Mouse (Mus musculus) ZHBTc4 (cell line): ENCODE data around the gene Sccpdh.
"Not testable (repeated sequence)": the region's sequence is repeated elsewhere in the genome, so short reads cannot be mapped to it uniquely, and the experiment has no call there.

Experiments used
- DNase-seq: peaks from one replicate; pipeline ENCODE4 v3.0.0-alpha.2; 2011; ENCODE audit warnings: low read depth, low spot score

Sccpdh gene

DNA sequence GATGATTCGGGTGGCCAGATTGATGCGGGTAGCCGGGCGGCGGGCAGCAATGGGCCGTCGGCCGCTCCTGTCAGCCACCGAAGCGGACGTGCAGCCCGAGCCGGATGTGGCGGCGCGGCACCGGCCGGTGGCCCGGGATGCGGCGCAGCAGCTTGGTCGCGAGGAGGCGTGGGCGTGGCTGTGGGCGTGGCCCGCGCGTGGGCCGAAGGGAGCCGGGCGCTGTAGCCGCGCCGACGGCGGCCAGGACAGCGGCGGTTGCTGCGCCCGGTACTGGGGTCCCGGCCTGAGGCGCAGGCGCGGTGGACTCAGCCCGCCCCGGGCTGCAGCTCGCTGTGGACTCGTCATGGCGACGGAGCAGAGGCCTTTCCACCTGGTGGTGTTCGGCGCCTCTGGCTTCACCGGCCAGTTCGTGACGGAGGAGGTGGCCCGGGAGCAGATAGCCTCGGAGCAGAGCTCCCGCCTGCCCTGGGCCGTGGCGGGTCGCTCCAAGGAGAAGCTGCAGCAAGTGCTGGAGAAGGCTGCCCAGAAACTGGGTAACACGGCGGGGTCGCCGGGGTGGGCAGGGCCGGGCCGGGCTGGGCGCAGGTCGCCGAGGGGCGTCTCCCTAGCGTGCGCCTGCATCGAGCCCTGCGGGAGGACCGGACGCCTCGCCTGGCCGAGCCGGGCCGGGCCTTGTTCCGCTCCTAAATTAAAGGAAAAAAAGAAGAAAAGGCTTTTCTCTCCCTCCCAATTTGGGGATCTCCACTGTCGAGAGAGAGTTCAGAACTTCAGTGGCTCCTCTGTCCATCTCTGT is at the start of gene Sccpdh:
Gene Sccpdh (plus strand): TSS at position 198 of the 793 bp plus-strand sequence.
- DNase-seq = peak; percentile 80

DNA sequence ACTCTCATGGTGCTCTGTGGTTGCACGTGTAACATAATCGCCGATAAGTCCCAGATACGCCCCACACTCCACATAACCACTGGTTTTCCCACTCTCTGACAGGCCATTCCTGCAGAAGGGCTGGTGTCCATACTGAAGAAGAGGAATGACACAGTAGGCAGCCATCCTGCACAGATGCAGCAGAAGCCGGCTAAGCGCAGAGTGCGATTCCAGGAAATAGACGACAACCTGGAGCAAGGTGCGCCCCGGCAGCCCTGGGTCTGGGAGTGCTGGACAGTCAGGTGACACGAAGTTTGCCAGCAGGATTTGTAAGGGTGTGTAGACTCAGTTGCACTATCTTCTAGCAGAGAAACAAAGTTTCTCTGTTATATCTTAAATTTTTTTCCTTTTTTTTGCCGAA is 45.3 kb upstream of the Sccpdh start:
- no peak for DNase-seq

DNA sequence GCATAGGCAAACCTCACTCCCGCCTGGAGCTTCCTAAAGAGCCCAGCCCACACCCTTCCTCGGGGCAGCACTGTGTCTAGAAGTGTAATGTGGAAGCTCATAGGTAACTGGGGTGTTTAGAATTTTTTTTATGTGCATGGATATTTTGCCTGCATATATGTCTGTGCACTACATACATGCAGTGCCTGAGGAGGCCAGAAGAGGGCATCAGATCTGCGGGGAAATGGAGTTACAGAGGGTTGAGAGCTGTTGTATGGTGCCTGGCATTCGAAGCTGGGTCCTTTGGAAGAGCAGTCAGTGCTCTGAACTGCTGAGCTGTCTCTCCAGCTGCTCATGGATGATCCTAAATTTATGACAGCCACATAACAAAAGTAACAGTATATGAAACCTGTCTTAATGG is 44.4 kb upstream of the Sccpdh start:
- DNase-seq = peak; percentile 73

DNA sequence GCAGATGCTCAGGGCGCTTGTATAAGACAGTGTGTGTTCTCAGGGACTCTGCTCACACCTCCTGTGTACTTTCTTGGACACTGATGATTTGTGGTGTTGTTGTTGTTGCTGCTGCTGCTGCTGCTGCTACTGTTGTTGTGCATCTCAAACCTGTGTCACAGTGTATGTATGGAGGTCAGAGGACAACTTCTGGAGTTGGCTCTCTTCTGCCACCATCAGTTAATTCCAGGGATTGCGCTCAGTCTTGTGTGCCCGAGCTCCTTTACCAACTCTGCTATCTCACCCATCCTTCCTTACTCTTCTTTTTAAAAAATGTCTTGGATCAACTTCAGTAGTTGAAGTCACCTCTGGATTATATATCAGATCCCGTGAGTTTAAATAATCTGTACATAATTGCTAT is 43.7 kb upstream of the Sccpdh start:
- DNase-seq = peak; percentile 72

DNA sequence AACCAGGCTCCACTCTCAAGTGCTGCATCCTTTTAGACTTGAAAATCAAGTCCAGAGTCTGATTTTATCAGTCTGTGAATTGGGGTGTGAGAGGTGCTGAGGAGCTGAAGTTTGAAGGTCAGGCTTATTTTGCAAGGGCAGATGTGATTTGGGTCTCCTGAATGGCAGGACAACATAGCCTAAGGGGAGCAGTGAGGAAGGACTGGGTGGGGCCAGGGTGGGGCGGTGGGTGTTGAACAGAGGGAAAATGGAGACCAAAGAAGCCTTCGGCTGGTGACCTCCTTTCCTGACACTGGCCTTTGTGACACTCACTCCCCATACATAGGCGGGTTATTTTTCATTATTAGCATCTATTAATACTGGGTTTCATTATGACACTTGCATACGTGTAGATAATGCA is 40.2 kb upstream of the Sccpdh start:
- no peak for DNase-seq

DNA sequence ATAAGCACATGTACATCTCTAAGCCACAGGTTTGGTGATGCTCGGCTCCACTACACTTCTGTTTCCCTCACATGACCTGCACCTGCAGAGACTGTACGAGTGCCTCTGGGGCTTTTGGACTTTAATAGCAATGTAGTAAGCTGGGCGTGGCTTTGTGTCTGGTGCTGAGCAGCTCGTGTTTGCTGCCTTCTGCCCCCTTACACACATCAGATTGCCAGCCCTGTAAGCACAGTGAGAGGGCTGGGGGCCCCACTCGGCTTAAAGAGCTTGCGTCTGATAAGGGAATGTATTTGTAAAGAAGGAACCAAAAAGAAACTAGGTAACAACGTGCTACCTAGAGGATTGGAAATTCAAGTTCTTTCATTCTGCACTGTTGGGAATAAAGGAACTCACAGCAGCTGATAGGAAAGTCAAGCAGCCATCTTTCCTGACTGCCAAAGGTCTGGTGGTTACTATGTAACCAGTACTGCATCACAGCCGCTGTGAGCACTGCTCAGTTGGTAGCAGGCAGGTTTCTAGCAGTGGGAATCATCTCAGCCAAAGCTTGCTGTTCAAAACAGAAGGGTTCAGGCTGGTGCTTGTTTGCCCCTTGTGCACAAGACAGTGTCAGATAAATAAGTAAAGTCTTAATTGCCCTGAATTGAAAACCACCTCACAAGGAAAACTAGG is 39.4 kb upstream of the Sccpdh start:
- no peak for DNase-seq

DNA sequence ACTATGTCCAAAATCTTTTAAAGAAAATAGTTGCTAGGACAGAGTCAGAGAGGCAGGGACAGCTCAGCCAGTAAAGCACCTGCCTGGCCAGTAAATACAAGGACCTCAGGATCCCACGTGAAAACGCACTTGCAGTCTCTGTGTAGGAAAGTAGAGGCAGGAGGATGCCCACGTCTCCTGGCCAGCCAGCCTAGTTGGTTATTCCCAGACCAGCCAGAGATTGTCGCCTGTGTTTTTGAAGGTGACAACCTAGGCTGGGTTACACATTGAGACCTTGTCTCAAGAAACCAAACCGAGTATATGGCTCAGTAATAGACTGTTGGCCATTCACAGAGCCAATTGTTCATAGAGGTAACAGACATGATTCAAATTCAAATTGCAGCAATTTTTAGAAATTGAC is 38.7 kb upstream of the Sccpdh start:
- DNase-seq = no peak

DNA sequence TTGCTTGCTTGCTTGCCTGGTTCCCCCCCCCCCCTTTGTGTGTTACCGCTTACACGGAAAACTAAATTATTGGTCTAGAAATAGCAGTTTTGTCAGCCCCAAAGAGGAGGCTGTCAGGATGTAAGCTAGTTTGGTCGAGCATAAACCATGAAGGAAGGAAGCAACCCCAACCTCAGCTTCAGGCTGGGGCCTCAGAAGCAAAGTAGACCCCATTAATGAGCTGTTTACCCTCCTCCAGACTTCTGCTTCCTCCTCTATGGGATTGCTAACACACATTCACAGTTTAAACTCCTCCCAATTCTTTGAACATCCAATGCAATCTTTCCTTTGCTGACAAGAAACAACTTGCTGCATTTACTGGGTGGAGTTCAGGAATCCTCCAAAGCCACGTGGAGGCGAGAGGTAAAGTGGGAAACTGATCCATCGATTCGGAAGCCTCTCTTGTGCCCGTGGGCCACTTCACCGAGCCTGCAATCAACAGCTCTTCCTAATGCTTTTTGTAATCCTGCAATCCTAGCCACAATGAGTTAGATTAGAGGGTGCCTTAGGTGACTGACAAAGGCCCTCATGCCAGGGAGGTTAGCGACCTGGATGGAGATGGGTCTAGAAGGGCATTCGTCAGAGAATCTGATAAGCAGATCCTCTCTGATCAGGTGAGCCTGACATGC is 35.1 kb upstream of the Sccpdh start:
- DNase-seq = no peak

DNA sequence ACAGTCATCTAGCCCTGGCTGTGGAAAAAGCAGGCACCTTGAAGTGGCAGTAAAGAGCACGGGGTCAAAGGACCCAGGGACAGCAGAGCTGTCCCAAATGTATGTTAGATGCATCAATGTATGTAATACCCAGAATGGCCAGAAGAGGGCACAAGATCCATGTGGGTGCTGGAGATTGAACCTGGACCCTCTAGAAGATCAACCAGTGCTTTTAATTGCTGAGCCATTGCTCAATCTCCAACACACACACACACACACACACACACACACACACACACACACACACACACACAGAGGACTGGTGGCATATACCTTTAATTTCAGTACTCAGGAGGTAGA is 34.6 kb upstream of the Sccpdh start:
- peak; percentile 62 for DNase-seq

DNA sequence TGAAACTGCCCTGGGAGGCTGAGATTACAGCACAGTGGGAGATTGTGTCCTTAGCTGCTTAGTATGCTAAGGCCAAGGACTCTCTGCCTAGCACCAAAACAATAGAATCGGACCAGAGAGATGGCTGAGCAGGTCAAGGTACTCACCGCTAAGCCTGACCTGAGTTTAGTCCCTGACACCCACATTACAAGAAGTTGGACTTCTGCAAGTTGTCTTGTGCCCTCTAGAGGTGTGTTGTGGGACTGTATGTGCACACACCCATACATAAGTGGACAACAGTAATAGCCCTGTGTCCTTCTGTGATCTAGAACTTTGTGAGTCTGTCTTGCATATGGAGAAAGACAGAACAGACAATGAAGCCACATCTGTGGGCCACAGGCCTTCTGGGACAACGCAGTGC is 33.9 kb upstream of the Sccpdh start:
- DNase-seq = no peak

DNA sequence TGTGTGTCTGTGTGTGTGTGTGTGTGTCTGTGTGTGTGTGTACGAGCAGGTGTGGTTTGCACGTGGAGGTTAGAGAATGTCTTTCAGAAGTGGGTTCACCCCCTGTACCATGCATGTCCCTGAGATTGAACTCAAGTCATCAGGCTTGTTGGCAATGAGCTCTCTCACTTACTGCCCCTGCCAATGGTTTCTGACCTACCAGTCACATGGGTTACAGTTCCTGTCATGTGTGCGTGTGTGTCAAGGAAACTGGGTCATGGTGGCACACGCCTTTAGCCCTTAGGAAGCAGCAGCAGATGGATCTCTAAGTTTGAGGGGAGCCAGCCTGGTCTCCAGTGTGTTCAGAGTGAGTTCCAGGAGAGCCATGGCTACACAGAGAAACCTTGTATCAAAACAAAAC is 25.3 kb upstream of the Sccpdh start:
- no peak for DNase-seq

DNA sequence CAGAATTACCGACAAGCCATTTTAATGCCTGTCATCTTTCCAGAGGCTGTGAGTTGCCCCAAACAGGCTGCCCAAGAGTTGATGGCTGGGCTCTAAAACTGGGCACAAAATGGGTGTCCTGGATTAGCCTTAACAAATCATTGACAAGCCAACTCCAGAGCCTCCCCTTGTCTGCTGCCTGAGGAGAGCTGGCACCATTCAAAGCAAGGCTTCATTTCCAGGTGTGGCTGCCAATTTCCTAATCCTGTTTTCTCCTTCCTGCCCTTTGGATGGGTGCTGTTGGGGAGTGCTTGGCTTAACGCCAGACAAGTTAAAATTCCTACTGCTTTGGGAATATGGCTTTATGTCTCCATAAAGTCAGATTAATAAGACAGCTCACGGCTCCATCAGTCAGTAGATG is 23.9 kb upstream of the Sccpdh start:
- no peak for DNase-seq

DNA sequence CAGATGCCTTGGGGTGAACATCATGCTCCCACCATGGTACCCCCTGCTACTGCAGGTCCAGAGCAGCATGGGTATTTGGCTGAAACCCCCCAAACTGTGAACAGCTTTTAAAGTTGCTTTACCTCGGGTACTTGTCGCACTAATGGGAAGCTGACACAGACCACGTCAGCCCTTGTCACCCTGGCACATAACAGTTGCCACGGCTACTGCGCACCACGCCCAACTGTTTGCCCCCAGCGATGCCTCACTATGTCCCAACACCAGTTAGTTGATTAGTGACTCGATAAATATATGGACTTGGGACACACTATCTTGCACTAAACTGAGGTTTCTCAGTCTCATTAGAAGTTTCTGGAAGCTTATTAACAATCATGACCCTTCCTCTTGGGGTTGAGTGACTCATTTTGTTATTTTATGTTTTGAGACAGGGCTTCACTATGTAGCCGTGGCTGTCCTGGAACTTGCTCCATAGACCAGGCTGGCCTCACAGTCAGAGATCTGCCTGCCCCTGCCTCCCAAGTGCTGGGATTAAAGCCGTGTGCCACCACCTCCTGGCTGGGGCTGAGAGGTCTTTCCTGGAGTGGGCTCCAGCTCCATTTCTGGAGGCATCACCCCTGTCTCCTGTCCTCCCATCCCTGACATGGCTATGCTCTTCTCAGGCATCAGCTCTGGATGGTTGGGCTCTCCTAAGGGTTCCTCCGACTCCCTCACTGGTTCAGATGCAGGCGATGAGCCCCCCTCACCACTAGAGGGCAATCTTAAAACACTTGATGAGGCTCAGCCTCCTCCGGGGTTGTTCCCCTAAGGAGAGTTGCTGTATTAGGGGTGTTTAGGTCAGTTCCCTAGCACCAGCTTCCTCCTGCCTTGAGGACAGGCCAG is 22.7 kb upstream of the Sccpdh start:
- peak; percentile 90 for DNase-seq

DNA sequence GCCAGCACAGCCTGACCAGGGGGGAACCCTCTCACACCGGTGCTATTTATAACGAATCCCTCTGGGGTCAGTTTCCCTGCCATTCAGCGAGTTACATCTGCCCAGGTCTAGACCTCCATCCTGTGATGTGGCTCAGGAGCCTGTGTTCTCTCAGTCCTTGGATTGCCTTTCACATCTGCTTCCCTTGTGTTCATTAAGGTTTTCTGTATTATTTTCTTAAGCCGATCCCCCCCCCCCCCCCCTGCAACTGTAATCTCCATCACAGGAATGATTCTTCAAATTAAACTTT is 22.1 kb upstream of the Sccpdh start:
- DNase-seq = no peak

DNA sequence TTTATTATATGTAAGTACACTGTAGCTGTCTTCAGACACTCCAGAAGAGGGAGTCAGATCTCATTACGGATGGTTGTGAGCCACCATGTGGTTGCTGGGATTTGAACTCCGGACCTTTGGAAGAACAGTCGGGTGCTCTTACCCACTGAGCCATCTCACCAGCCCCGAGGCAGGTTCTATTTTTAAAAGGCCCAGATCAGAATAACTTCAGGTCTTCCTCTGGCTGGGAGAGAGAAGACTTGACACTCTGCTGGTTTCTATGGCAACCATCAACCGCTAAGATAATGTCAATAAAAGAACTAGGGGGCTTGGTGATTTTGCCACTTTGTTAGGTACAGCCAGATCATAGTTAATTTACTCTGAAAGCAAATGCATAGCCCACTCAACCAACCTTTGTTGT is 19.3 kb upstream of the Sccpdh start:
- not testable (repeated sequence) for DNase-seq

DNA sequence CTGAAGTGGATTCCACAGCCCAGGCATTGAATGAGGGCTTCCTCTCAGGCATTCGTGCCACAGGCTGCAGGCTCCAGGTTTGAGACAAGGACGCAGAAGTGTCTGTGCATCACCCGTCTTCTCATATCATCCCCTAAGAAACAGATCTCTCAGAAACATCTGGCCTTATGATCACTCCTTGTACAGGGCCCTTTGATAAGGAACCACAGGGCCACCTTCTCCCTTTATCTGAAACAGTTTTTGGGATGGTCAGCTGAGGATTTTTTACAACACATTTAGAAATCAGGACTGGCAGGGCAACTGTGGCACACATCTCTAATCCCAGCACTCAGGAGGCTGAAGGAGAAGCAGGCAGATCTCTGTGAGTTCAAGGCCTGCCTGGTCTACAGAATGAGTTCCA is 18.7 kb upstream of the Sccpdh start:
- no peak for DNase-seq

DNA sequence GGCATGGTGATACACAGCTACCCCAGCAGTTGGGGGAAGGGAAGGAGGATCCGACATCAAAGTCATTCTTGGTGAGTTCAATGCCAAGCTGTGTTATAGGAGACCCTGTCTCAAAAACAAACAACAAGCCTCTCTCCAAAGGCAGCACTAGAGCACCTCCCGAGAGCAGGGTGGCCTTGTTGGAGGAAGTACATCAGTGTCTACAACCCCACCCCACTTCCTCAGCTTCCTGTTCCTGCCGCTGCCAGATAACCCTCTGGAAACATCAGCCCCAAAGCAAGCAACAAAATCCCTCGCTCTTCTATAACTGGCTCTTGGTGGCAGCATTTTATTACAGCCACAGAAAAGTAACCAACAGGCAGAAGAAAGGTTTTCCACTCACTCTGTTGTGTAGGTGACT is 17.7 kb upstream of the Sccpdh start:
- DNase-seq = peak; percentile 57

DNA sequence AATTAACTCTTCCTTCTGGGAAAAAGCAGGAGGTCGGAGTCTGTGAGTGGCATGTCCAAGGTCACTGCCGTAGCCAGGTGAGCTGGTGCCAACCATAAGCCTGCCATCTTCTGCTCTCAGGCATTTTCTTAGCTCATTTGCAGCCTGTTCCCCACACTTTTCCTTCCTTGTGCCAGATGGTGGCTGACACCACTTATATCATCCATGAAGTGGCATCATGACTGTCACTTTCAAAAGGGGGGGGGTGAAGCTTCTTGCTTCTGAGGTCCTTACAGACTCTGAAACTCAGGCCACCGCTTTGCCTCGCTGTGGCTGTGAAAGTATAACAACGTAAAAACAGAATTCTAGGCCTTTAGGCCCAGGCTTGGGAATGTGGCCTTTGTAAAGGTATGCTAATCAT is 16.8 kb upstream of the Sccpdh start:
- DNase-seq = peak; percentile 77

DNA sequence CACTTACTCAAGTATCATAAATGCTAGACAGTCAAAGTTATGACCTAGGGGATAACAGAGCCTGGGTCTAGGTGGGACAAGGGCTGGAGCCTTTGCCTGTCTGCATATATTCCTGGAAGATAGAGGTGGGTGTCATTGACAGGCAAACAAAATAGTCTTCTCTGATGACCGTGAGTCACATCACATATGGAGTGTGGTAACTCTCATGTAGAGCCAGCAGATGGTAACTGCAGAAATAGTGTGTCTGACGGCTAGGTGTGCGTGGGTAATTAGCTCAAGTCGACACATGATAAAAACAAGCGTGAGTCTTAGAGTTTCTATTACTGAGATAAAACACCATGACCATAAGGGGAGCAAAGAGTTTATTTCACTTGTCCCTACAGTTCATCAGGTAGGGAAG is 4.9 kb upstream of the Sccpdh start:
- DNase-seq = no peak

DNA sequence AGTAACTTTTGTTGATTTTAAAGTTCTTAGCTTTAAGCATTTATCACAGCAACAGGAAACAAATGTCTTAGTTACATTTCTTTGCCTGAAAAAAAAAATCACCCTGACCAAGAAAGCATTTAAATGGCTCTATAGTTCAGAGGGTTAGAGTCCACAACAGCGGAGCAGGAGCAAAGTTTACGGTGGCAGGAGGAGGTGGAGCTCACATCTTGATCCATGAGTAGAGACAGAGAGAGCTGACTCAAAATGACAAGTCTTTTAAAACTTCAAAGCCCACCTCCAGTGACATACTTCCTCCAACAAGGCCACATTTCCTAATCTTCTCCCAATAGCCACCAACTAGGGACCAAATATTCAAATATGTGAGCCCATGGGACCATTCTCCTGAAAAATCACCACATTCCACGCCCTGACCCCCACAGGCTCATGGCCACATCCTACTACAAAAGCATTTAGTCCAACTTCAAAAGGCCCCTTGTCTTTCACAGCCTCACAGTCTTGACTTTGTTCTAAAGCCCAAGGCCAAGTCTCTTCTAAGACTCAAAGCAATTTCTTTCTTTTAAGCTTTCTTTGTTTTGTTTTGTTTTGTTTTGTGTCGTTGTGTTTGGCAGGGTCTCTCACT is 3.6 kb upstream of the Sccpdh start:
- DNase-seq = peak; percentile 92

DNA sequence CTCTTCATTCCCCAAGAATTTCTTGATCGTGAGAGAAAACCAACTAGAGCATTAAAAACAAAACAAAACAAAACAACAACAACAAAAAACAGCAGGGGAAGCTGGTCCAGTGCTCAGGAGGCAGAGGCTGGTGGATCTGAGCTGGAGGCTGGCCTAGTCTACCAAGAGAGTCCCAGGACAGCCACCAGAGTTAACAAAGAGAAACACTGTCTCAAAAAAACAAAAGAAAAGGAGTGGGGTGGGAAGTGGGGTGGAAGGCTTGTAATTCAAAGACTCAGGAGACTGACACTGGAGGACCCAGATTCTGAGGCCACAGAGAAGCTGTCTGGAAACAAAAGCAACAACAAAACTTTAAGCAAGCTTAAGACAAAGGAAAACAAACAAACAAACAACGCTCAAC is 1.0 kb upstream of the Sccpdh start:
- DNase-seq = no peak

DNA sequence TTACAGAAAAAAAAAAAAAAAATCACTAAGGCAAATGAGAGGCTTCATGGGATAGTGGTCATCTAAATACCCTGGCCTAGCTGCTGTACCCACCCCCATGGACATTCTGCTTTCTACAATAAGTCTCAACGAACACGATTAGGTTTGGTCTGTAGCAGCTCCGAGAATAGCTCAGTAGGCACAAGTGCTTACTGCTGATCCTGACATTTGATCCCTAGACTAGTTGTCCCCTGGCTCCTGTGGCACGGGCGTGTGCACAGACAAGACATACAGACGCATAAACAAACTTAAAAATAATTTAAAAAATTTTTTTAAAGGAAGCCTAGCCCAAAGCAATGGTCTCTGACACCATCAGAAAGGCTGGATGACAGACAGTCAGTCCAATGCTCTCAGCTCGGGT is 560 bp upstream of the Sccpdh start:
- DNase-seq = no peak
